26 mouse cellular contexts compared by ENCODE assay signal in genomic region chr11:85800380-85800779, GRCm38 (mm10). TPM values are rescaled to one million over a fixed set of nuclear protein-coding genes. Genes with fewer than 3 reads are reported as not detected.
DNase-seq lines count a peak whose midpoint lies in the region; ATAC-seq lines count a peak whose summit lies in the region.
"Had no signal": no experiment of that assay in that cellular context is flagged by ENCODE, and none has a peak within 500 bp of the region (broad histone marks: within the 10 kb centered on the region; RNA-seq: fewer than 3 reads in every experiment).

No protein-coding gene starts in this region.

- H3K27me3 ChIP-seq in heart, embryonic 15.5 days = peaks cover 53% of the 10 kb centered on the region
- peaks cover 29% of the 10 kb centered on the region for H3K27me3 ChIP-seq in liver, embryonic 12.5 days (replicated peaks)
- peaks cover 42% of the 10 kb centered on the region for H3K27me3 ChIP-seq in liver, embryonic 13.5 days
- H3K27me3 ChIP-seq: forebrain, embryonic 13.5 days; hindbrain, embryonic 12.5 days; neural tube, embryonic 15.5 days had no signal

- no peak for ATAC-seq in heart, embryonic 15.5 days (replicated peaks; ENCODE audit: insufficient number of reproducible peaks, insufficient read depth, low FRiP score, low read depth)
- ATAC-seq in liver, embryonic 12.5 days = no peak
- ATAC-seq in liver, embryonic 13.5 days (ENCODE audit: low read depth) = no peak
- ATAC-seq: forebrain, embryonic 13.5 days had no signal

- H3K9ac ChIP-seq in heart, embryonic 15.5 days = no peak overlapping the region
- 0 out of 2 replicates have a peak overlapping the region, but pooled peaks have one; percentile 30 for H3K9ac ChIP-seq in liver, embryonic 12.5 days
- H3K9ac ChIP-seq in liver, embryonic 13.5 days = peak overlapping the region; percentile 63
- H3K9ac ChIP-seq: forebrain, embryonic 13.5 days; hindbrain, embryonic 12.5 days; limb, embryonic 12.5 days; neural tube, embryonic 15.5 days had no signal

- H3K27ac ChIP-seq in heart, embryonic 15.5 days = no peak overlapping the region
- peak overlapping the region; percentile 94 for H3K27ac ChIP-seq in liver, embryonic 12.5 days
- H3K27ac ChIP-seq in liver, embryonic 13.5 days = peak overlapping the region; percentile 98
- H3K27ac ChIP-seq: forebrain, embryonic 13.5 days; hindbrain, embryonic 12.5 days; limb, embryonic 12.5 days; neural tube, embryonic 15.5 days had no signal

- peaks cover 51% of the 10 kb centered on the region for H3K4me1 ChIP-seq in heart, embryonic 15.5 days (replicated peaks)
- H3K4me1 ChIP-seq in liver, embryonic 12.5 days = peaks cover 79% of the 10 kb centered on the region
- peaks cover 75% of the 10 kb centered on the region for H3K4me1 ChIP-seq in liver, embryonic 13.5 days (replicated peaks)
- H3K4me1 ChIP-seq: forebrain, embryonic 13.5 days; hindbrain, embryonic 12.5 days; neural tube, embryonic 15.5 days had no signal

- no peak for DNase-seq in heart, postnatal 10 days
- no peak for DNase-seq in liver
- DNase-seq in kidney, postnatal 14 days = peak; percentile 48
- no peak for DNase-seq in liver, embryonic 13.5 days
- DNase-seq in thymus, postnatal 25 days = no peak
- DNase-seq in thymus, postnatal 4 days = no peak
- DNase-seq: cerebellum, adult 9-11 months; layer of hippocampus, adult 9-11 months; midbrain, embryonic 14.5 days; right cerebral cortex, postnatal 25 days; thymus, postnatal 36 days had no signal

- H3K36me3 ChIP-seq in heart, embryonic 15.5 days = no peaks in the 10 kb centered on the region
- no peaks in the 10 kb centered on the region for H3K36me3 ChIP-seq in liver, embryonic 12.5 days
- H3K36me3 ChIP-seq in liver, embryonic 13.5 days = peaks cover 4% of the 10 kb centered on the region; the same call in 1 of the 2 replicates
- H3K36me3 ChIP-seq: hindbrain, embryonic 12.5 days; limb, embryonic 12.5 days; neural tube, embryonic 15.5 days had no signal

- H3K9me3 ChIP-seq in heart, embryonic 15.5 days (replicated peaks) = no peaks in the 10 kb centered on the region
- no peaks in the 10 kb centered on the region for H3K9me3 ChIP-seq in liver, embryonic 12.5 days (replicated peaks)
- H3K9me3 ChIP-seq in liver, embryonic 13.5 days (replicated peaks) = no peaks in the 10 kb centered on the region
- H3K9me3 ChIP-seq: forebrain, embryonic 13.5 days; hindbrain, embryonic 12.5 days; limb, embryonic 12.5 days; neural tube, embryonic 15.5 days had no signal

- intact Hi-C loops in heart, postnatal 10 days (cut with DNase I) = no loop called here

- H3K4me3 ChIP-seq in heart, embryonic 15.5 days = no peak overlapping the region
- H3K4me3 ChIP-seq in liver, embryonic 12.5 days = peak overlapping the region; percentile 2
- peak overlapping the region; percentile 45 for H3K4me3 ChIP-seq in liver, embryonic 13.5 days (replicated peaks)
- H3K4me3 ChIP-seq: forebrain, embryonic 13.5 days; hindbrain, embryonic 12.5 days; limb, embryonic 12.5 days; myocyte; neural tube, embryonic 15.5 days had no signal

- peak overlapping the region; percentile 14; the same call in 1 of the 2 replicates for H3K4me2 ChIP-seq in heart, embryonic 15.5 days
- H3K4me2 ChIP-seq in liver, embryonic 12.5 days = peak overlapping the region; percentile 65
- peak overlapping the region; percentile 72 for H3K4me2 ChIP-seq in liver, embryonic 13.5 days
- H3K4me2 ChIP-seq: forebrain, embryonic 13.5 days; hindbrain, embryonic 12.5 days; limb, embryonic 12.5 days; neural tube, embryonic 15.5 days had no signal

- 20% methylated on average over 11 of the region's 11 CpGs for WGBS in heart, embryonic 15.5 days
- 65% methylated on average over 11 of the region's 11 CpGs for WGBS in liver, embryonic 12.5 days (ENCODE audit: insufficient replicate concordance)
- WGBS in liver, embryonic 13.5 days (ENCODE audit: insufficient replicate concordance) = 73% methylated on average over 11 of the region's 11 CpGs

RNA-seq across cellular contexts. Expression of gene Tbx2, which starts 32.0 kb away (rescaled TPM):
- 2.6 and 5.3 TPM in 2 replicates for polyA plus RNA-seq in heart, embryonic 15.5 days (2015; fragmentation: Nextera tagmentation; extraction: Ambion mirVana)
- 10 to 100 TPM; 17.3 to 18.4 TPM for total RNA-seq in heart, postnatal 10 days (2021)
- polyA plus RNA-seq in liver, embryonic 12.5 days (2016; fragmentation: Nextera tagmentation; extraction: Ambion mirVana) = 1.1 and 1.4 TPM in 2 replicates
- 0.25 and 0.27 TPM in 2 replicates for polyA plus RNA-seq in liver, embryonic 13.5 days (2015; fragmentation: Nextera tagmentation; extraction: Ambion mirVana)

RNA-seq across cellular contexts. Expression of gene Gm11444, which starts 49.8 kb away (rescaled TPM):
- polyA plus RNA-seq in heart, embryonic 15.5 days (2015; fragmentation: Nextera tagmentation; extraction: Ambion mirVana) = not detected in 2 replicates
- total RNA-seq in heart, postnatal 10 days (2021) = not detected
- not detected in 2 replicates for polyA plus RNA-seq in liver, embryonic 12.5 days (2016; fragmentation: Nextera tagmentation; extraction: Ambion mirVana)
- polyA plus RNA-seq in liver, embryonic 13.5 days (2015; fragmentation: Nextera tagmentation; extraction: Ambion mirVana) = not detected in 2 replicates
- total RNA-seq: adrenal gland, postnatal 4 days; ES-E14; gastrocnemius, postnatal 4 days; left cerebral cortex, adult 8-10 months; megakaryocyte, adult 5-6 weeks had no signal
- polyA plus RNA-seq: forebrain, embryonic 13.5 days; hindbrain, embryonic 12.5 days; intestine, embryonic 14.5 days; limb, embryonic 12.5 days; lung, postnatal 0 days; midbrain, embryonic 14.5 days; myocyte; neural tube, embryonic 15.5 days; stomach, embryonic 16.5 days had no signal

Comparison
In these comparisons a context has a peak if more than half of its experiments do, and no peak if none do; other contexts are left out.
1. H3K4me2 ChIP-seq: peak in every context shown above with its lines; median percentile 72 in liver, embryonic 13.5 days; 65 in liver, embryonic 12.5 days; 14 in heart, embryonic 15.5 days.